Mouse (Mus musculus) small intestine, adult 2 months (tissue): Measurements from ENCODE around the gene Cep170b. TPM values are rescaled to one million over a fixed set of nuclear protein-coding genes. Genes with fewer than 3 reads are reported as not detected.

Experiments
- H3K27ac ChIP-seq: fragments of 200-500 bp; 2 replicates; pipeline ENCODE4 v1.5.1; 2012; ENCODE audit warnings: low read depth, low read length, control low read depth, inconsistent platforms; ENCODE audit not compliant: insufficient read depth
- H3K27me3 ChIP-seq: fragments of 200-500 bp; 2 replicates; pipeline ENCODE4 v1.6.1; 2012; ENCODE audit warnings: mild to moderate bottlenecking, moderate library complexity, low read length, inconsistent platforms; ENCODE audit not compliant: control insufficient read depth, insufficient read depth
- H3K36me3 ChIP-seq: fragments of 200-500 bp; 2 replicates; pipeline ENCODE4 v1.6.1; 2012; ENCODE audit warnings: mild to moderate bottlenecking, low read length, control low read depth, inconsistent platforms; ENCODE audit not compliant: control insufficient read depth, insufficient read depth
- H3K4me1 ChIP-seq: fragments of 200-500 bp; 2 replicates; pipeline ENCODE4 v1.6.1; 2012; ENCODE audit warnings: low read length, inconsistent platforms, mixed read lengths; ENCODE audit not compliant: control insufficient read depth, insufficient read depth, insufficient read length
- H3K4me3 ChIP-seq: fragments of 200-500 bp; 2 replicates; pipeline ENCODE4 v1.5.1; 2012; ENCODE audit warnings: low read depth, mild to moderate bottlenecking, control low read depth, inconsistent platforms, low read length, moderate library complexity
- CTCF ChIP-seq: fragments of 200-500 bp; IDR thresholded peaks from 2 replicates; pipeline ENCODE4 v1.5.1; 2012; ENCODE audit warnings: low read depth, mild to moderate bottlenecking, control low read depth, inconsistent platforms, low read length, moderate library complexity, mixed read lengths; ENCODE audit not compliant: insufficient replicate concordance, insufficient read length; ENCODE audit errors: extremely low read depth
- POLR2A ChIP-seq: fragments of 200-500 bp; IDR thresholded peaks from 2 replicates; pipeline ENCODE4 v1.6.1; 2012; ENCODE audit warnings: low read depth, mild to moderate bottlenecking, control low read depth, inconsistent platforms, low read length, moderate library complexity
- WGBS: fragments of 180-500 bp; shearing (Covaris S2); methylation state at CpG from one replicate; pipeline ENCODE4 v1.1.7; 2018; 5-methylcytosine and 5-hydroxymethylcytosine counted together
- polyA plus RNA-seq: library from polyadenylated mRNA; depleted of rRNA; stranded (reverse); fragments of >200 nt; gene quantifications from 2 replicates; pipeline ENCODE4 v1.2.3, GENCODE M21; 2012

Cep170b gene
- polyA plus RNA-seq, 1 experiment, result 99.3 TPM

GRCm38 (mm10) chr12:112746461-112746807 lies 26.2 kb downstream of the Cep170b start:
- 86% methylated on average over 4 of the region's 4 CpGs for WGBS
- TF ChIP-seq POLR2A, result no peak
- no peak for TF ChIP-seq CTCF
- peaks cover 16% of the 10 kb centered on the region for H3K36me3 ChIP-seq
- H3K27me3 ChIP-seq, result no peaks in the 10 kb centered on the region
- H3K27ac ChIP-seq, result no peak overlapping the region
- H3K4me3 ChIP-seq, result no peak overlapping the region
- peaks cover 3% of the 10 kb centered on the region for H3K4me1 ChIP-seq

GRCm38 (mm10) chr12:112746808-112747605 lies 26.8 kb downstream of the Cep170b start:
- Histone ChIP-seq H3K4me1 (peaks cover 3% of the 10 kb centered on the region), H3K36me3 (peaks cover 16% of the 10 kb centered on the region), H3K4me3 (no peak overlapping the region), H3K27ac (no peak overlapping the region), H3K27me3 (no peaks in the 10 kb centered on the region)
- no peak for TF ChIP-seq POLR2A
- TF ChIP-seq CTCF, result no peak; the same call in 1 of the 2 replicates
- 52% methylated on average over 10 of the region's 10 CpGs for WGBS

GRCm38 (mm10) chr12:112747606-112747970 lies 27.3 kb downstream of the Cep170b start:
- 73% methylated on average over 8 of the region's 8 CpGs for WGBS
- Histone ChIP-seq H3K27me3 (no peaks in the 10 kb centered on the region), H3K36me3 (peaks cover 16% of the 10 kb centered on the region), H3K4me3 (no peak overlapping the region), H3K4me1 (peaks cover 3% of the 10 kb centered on the region), H3K27ac (no peak overlapping the region)
- no peak for TF ChIP-seq CTCF
- TF ChIP-seq POLR2A, result no peak

GRCm38 (mm10) chr12:112750976-112751375 lies 30.7 kb downstream of the Cep170b start:
- H3K36me3 ChIP-seq, result no peaks in the 10 kb centered on the region
- 78% methylated on average over 12 of the region's 12 CpGs for WGBS
- no peak overlapping the region for H3K27ac ChIP-seq
- H3K27me3 ChIP-seq, result no peaks in the 10 kb centered on the region
- no peak for TF ChIP-seq POLR2A
- no peak overlapping the region for H3K4me3 ChIP-seq
- H3K4me1 ChIP-seq, result no peaks in the 10 kb centered on the region

- Histone ChIP-seq H3K4me1 (no peaks in the 10 kb centered on the region), H3K27me3 (no peaks in the 10 kb centered on the region), H3K4me3 (no peak overlapping the region), H3K27ac (no peak overlapping the region), H3K36me3 (no peaks in the 10 kb centered on the region)
- no peak for TF ChIP-seq CTCF
- no peak for TF ChIP-seq POLR2A
- 33% methylated on average over 2 of the region's 2 CpGs for WGBS
These were observed 32.1 kb downstream of the Cep170b start for GRCm38 (mm10) chr12:112752399-112752798.

- no peak for TF ChIP-seq CTCF
- no peak for TF ChIP-seq POLR2A
- no peak overlapping the region for H3K27ac ChIP-seq
- H3K36me3 ChIP-seq, result no peaks in the 10 kb centered on the region
- no peaks in the 10 kb centered on the region for H3K4me1 ChIP-seq
- no peak overlapping the region for H3K4me3 ChIP-seq
- no peaks in the 10 kb centered on the region for H3K27me3 ChIP-seq
- 26% methylated on average over 4 of the region's 4 CpGs for whole genome bisulfite sequencing
These were observed 35.6 kb downstream of the Cep170b start for GRCm38 (mm10) chr12:112755900-112756299.

GRCm38 (mm10) chr12:112757896-112758295 lies 37.6 kb downstream of the Cep170b start:
- no peak overlapping the region for H3K27ac ChIP-seq
- no peaks in the 10 kb centered on the region for H3K27me3 ChIP-seq
- no peak overlapping the region for H3K4me3 ChIP-seq
- WGBS, result 92% methylated on average over 5 of the region's 5 CpGs
- no peaks in the 10 kb centered on the region for H3K4me1 ChIP-seq
- TF ChIP-seq CTCF (no peak), POLR2A (no peak)
- H3K36me3 ChIP-seq, result no peaks in the 10 kb centered on the region
